Mouse (Mus musculus) embryo, embryonic 11.5 days (tissue): ENCODE measurements around the gene Vwc2l.

ENCODE experiments used
- DNase-seq: peaks from one replicate; pipeline ENCODE4 v3.0.0-alpha.2; 2012; ENCODE audit warnings: low read depth, low spot score

Gene Vwc2l

GRCm38 (mm10) chr1:70725655-70726066, at the start of gene Vwc2l:
Gene Vwc2l, plus strand, starts transcription at chr1:70725715.
- DNase-seq, result peak; percentile 73

DNA sequence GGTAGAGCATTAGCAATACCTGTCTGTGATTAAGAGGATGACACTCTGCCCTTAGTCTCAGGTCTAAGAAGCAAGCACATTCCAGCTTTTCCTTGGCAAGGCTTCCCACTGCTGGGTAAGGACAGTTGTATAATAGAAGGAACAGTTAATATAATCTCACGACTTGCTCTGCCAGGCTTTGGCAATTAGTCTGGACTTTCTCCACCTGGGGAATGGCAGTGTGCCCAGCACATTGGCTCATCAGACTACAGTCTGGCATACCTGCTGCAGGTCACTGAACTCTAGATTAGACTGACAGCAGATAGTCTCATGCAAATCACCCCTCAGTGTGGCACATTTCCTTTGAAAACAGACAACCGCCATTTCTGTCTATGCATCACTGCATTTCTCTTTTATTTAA, 33.0 kb upstream of the Vwc2l start:
- no peak for DNase-seq

- no peak for DNase-seq
Measured at GRCm38 (mm10) chr1:70700270-70700669, 25.2 kb upstream of the Vwc2l start.

DNA sequence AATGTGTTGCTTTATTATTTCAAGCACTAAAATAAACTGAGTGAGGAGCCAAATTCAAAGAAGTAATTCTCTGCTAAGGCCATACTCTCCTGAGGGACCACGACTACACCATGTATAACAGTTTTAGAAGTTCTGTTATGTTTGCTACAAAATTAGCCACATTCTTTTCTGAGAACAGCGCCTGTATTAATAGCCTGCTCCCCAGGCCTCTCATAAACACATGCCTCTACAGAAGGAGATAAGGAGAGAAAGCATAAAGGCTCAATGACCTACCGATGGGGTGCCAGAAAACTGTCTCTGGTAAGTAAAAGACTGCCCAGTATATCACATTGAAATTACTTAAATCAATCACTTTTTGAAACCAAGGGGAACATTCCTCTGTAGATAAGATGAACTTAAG, 21.6 kb upstream of the Vwc2l start:
- no peak for DNase-seq

DNA sequence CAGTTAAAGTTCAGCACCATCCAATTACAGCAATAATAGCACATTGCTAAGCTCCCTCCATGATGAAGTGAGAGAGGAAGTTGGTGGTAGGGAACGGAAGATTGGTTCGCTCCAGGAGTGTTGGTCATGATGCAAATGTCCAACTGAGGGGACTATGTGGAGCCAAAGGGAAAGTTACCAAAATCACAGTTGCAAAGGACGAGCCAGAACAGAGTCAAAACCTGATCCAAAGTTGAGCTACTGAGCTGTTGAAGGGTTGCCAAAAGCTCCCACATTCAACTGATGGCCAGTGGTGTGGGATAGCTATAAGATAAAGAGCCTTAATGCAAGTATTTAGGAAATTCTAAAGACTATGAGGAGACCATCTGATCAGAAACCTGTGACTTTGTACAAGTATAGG, 19.7 kb upstream of the Vwc2l start:
- DNase-seq, result no peak

- DNase-seq, result no peak
Measured at GRCm38 (mm10) chr1:70725045-70725444, 470 bp upstream of the Vwc2l start.

DNA sequence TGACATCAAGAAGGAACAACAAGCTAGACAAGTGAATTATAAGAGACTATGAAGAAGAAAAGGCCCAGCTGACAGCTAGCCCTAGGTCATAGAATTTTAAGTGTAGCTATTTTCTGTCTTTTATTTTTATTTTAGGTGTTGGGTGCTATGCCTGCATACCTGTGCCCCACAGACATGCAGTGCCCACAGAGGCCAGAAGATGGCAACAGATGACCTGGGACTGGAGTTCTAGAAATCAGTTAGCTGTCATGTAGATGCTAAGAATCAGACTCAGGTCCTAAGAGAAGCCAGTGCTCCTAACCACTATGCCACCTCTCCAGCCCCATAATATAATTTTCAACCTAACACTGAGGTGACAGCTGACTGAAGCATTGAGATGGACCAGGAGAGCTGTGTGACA, 61.6 kb downstream of the Vwc2l start:
- DNase-seq, result no peak

DNA sequence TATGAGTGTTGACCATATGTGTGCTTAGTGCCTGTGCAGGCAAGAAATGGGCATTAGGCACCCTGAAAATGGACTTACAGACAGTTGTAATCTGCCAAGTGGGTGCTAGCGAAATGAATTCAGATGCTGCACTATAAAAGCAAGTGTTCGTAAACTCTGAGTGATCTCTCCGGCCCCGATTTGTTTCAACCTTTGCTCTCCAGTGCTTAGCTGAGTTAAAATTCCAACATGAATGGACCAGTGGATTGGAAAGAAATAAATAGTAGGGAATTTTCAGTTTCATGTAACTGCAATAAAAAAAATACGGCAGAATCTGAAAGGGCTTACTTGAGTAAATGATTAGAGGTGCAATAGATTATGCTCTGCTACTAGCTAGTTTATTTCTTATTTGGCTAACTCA, 66.1 kb downstream of the Vwc2l start:
- no peak for DNase-seq

GRCm38 (mm10) chr1:70795094-70795493, 69.6 kb downstream of the Vwc2l start:
- no peak for DNase-seq

GRCm38 (mm10) chr1:70803401-70803800, 77.9 kb downstream of the Vwc2l start:
- no peak for DNase-seq

DNA sequence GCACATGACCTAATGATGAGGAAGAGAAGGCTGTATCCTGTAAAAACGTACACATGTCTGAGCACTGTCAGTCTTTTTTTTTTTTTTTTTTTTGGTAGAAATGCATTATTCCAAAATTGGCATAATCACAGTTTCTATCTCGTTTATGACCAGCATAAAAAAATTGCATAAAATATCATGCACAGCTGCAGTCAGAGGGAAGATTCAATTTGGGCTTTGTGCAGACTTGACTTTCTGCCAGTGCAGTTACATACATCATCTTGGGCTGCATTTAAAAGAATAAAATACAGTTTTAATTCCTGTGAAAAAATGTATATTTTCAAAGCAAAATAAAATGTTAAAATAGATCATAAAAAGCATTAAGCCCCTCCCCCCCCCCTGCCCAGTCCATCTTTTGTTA, 97.6 kb downstream of the Vwc2l start:
- DNase-seq, result no peak

DNA sequence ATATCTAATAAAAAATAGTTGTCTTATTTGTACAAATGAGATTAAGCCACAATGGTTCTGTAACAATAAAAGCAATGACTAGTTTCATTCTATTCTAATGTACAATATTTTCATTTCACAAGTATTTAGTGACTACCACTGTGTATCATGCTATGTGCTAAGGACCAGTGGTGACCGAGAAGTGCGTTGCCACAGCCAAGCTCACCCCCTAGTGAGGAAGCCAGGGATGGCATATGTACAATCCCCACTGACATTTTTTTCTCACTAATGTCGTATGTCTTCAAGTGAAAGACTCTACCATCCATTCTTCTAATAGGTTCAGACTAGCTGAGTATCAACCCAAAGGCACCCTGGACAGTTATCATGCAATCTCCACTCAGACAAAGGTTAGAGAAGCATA, 107.7 kb downstream of the Vwc2l start:
- no peak for DNase-seq

DNA sequence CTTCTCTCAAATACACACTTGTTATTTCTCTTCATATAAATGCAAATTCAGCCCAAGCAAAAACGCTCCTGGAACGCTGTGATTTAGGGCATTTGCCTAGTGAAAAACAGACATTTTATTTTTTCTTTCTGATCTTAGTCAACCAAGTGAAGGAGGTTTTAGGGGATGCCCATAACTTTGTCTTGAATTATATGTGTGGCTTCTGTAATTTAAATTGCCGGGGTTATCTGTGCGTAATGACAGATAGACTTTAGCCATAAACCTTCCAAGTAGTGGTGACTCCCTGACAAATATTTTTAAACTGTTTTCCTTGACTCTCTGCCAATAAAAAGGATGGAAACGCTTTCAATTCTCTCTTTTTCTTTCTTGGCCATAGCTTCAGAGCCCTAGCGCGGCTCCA, 116.7 kb downstream of the Vwc2l start:
- DNase-seq, result no peak

DNA sequence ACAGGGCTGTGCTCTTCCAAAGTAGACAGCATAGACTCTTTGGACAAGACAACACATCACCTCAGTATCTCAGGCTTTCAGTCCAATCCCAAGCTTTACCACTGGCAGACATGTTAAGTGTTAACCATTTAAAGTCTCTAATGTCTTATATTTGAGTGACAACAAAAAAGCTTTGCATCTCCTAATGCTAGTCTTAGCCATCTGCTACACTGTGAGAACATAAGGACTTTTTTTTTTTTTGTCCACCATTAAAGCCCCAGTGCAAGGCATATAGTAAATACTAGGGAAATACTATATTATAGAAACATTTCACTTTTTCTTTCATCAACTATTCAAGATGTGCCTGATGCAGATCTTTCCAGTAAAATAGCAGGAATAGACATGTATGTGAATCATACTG, 119.8 kb downstream of the Vwc2l start:
- no peak for DNase-seq

DNA sequence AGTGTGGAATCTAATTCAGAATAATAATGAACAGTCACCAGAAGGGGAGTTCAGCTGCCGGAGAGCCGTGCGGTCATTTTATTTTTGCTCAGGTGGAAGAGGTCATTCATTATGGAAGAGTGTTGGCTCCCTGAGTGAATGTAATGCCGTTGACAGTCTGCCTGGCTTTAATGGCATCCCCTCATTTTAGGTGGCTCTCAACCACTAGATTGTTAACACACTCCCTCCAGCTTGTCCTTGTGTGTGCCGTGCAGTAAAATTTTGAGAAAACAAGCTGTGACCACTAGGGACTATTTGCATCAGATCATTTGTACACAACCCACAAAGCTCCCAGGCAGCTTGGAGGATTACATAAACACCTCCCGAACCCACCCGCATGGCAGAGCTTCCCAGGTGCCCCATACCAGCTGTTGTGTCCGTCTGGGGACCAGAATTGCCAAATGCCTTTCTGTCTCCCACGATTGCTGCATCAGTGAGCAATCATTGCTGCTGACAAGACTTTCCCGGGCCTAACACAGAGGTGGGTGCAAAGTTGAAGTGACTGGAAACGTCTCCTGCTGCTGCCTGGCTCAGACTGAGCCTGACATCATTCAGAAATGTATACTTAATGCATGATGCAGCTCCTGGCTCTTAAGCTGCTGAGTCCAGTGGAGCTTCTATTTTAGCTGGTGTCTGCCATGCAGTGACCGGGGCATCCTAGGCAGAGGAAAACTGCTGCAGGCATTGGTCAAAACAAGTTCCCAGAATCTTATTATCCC, 126.3 kb downstream of the Vwc2l start:
- DNase-seq, result no peak

GRCm38 (mm10) chr1:70853446-70853845, 127.9 kb downstream of the Vwc2l start:
- DNase-seq, result no peak

GRCm38 (mm10) chr1:70855912-70856311, 130.4 kb downstream of the Vwc2l start:
- no peak for DNase-seq

GRCm38 (mm10) chr1:70861672-70862071, 136.2 kb downstream of the Vwc2l start:
- no peak for DNase-seq

DNA sequence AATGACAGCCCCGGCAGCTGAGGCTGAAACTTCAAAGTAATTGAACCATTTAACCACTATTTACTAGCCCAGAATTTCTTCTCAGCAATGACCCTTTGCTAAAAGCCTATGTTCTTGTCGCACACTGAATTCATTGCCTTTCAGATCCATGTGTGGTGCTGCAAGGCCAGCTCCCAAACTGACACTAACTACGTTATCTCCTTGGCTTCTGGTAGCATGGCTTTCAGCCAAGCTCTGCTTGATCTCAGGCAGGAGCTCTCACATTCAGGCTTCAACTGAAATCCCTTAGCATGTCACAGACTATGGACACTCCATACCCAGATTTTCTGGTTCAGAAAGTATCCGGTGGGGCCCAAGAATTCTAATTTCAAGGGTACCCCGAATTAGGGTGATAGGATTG, 140.6 kb downstream of the Vwc2l start:
- DNase-seq, result no peak

DNA sequence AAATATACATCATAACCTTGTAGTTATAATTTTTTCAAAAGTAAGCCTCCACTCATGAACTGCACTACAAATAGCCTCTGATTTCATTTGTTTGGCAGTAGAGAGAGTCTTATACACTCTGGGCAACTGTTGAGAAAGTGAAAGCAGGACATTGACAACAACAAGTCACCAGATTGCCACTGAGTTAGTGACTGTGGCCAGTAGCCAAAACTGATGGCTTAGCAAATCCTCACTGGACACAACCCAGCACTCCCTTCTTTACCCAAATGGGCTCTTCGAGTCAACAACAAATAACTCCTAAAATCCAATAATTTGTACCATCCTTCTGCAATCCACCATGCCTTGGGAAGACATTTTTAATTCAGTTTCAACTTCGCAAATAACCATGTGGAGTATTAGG, 155.0 kb downstream of the Vwc2l start:
- no peak for DNase-seq

DNA sequence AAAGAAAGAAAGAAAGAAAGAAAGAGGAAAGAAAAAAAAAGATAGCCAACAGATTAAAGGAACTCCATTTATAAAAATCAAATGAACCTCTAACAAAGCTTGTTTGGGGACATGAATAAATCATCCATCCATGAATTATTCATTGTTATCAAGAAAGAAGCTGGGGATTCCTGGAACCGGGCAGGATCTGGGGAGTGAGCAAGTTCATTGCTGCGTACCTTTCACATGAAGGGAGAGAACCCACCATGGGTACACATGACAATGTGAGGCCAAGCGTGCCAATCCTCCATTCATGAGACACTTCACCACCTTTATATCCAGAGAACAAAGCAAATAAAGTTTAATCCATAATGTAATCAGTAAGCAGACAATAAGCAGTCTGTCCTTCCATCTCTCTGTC, 155.8 kb downstream of the Vwc2l start:
- DNase-seq, result no peak

GRCm38 (mm10) chr1:70884156-70884555, 158.6 kb downstream of the Vwc2l start:
- no peak for DNase-seq

DNA sequence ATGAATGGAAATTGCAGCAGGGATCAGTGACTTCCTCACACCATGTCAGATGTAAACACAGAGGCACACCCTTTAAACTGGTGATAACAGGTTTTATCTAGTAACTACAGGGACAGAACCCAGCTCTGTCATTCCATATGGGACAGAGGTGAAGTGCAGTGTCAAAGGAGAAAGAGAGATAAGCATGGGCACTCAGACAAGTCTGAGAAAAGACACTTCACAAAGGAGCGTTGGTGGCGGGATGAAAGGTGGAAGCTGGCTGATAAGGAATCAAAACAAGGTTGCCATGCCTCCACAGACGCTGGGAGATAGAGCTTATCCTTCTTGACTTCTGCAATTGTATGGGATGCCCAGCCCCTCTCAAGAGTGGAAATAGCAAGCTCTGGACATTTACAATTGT, 176.8 kb downstream of the Vwc2l start:
- peak; percentile 9 for DNase-seq

GRCm38 (mm10) chr1:70907366-70907765, 181.9 kb downstream of the Vwc2l start:
- DNase-seq, result no peak
